Mouse (Mus musculus) urinary bladder, adult 18-20 months (tissue): ENCODE measurements around the gene Hdac11.

Experiments
- DNase-seq, 2 experiments: peaks; one replicate each; pipeline ENCODE4 v3.0.0; 2022; ENCODE audit warnings: low spot score in 2 of 2, mixed read lengths in 2 of 2

The Hdac11 gene

DNA sequence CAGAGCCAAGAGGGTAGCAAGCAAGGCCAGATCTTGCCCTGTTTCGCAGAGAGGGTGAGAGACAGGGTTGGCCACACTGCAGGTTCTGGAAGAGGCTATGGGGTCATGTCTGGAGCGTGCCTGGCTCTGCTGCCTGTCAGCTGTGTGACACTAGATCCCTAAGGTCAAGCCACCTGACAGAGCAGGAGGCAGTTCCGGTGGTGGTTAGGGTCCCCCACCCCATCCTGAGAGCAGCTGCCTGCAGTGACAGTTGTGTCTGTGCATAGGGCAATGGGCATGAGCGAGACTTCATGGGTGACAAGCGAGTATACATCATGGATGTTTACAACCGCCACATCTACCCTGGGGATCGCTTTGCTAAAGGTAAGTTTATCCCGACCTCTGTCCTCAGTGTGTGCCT lies 12.7 kb downstream of the Hdac11 start:
- DNase-seq, result no peak

DNA sequence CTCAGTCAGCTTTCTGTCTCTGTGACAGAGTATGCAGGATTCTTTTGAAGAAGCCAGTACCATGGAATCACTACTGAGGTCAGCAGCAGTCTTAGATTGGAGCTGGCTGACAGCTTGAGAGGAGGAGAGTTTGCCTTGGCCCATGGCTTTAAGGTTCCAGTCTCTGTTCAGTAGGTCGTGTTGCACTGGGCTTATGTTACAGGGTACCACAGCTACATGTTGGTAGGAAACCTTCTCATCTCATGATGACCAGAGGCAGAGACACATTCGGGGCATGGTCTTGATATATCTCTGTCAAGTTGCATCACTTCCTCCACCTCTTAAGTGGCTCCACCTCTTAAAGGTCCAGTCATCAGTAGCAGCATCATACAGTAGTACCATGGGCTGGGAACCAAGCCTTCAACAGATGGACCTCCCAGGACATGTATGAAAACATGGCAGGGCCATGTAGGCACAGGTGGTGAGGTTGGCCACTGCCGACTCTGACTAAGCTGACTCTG lies 15.0 kb downstream of the Hdac11 start:
- no peak for DNase-seq

GRCm38 (mm10) chr6:91172381-91172780 lies 15.9 kb downstream of the Hdac11 start:
- no peak for DNase-seq

DNA sequence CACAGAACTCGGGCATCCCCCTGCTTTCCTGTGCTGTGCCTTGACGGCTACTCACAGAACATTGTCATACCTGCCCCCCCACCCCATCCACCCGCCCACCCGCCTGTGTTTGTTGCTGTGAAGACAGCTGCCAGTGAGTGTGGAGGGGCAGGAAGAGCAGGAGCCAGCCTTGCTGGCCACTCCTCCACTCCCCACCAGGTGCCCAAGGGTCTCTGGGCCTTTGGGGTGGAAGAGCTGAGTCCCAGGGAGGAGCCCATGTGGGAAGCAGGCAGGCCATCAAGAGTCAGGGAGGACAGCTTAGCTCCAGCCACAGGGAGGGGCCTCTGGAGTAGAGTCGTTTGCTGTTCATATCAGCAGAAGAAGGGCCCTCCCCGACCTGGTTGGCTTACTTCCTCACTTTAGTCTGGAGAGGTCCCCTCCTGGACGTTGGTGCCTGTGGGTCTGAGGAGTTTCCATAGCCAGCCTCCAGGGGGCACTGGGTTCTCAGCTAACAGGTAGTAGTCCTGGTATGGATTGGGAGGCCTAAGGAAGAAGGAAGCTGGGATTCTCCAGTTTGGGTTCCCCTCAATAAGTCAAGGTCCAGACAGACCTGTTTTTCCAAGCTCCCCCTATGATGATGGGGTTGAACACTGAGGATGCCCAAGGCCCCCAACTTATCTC lies 16.9 kb downstream of the Hdac11 start:
- peak in 1 of 2 experiments; percentile 27 for DNase-seq

DNA sequence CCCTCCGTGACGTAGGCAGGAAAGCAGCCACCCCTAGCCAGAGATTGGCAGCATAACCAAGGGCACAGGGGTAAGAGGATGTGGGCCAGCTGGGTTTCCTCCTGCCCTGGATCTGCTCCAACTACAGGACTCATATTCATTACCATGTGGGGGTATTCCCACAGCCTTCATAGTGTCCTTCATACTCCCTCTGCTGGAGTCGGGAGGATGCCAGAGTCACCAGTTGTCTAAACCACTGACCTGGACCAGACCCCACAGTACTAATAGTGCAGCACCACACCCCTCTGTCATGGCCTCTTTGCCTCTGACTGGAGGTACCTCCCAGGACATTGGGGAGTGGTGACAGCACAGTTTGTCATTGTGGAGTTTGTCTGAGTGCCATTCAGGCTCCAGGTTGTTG lies 17.7 kb downstream of the Hdac11 start:
- no peak for DNase-seq

GRCm38 (mm10) chr6:91180767-91181171 lies 24.3 kb downstream of the Hdac11 start:
- DNase-seq, result no peak

- DNase-seq, result peak in 1 of 2 experiments; percentile 31
Observed at GRCm38 (mm10) chr6:91181320-91181719, 24.9 kb downstream of the Hdac11 start.

DNA sequence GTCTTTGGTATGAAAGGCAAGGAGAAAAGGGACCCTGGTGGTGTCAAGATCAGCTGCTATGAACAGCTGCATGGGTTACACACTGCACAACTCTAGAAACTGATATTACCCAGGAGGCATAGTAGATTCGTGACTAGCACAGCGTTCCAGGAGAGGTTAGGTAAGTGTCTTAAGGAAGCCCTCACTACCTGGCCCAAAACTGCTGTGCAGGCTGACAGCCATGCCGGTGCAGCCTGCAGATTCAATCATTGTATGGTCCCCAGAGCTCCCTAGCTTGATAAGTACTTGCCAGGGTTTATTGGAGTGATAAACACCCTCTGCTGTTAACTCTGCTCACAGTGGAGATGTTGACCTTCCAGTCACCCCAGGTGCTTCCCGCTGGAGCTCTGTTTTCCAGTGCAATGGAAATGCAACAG lies 25.6 kb downstream of the Hdac11 start:
- DNase-seq, result no peak

- no peak for DNase-seq
Observed at GRCm38 (mm10) chr6:91183041-91183440, 26.6 kb downstream of the Hdac11 start.

DNA sequence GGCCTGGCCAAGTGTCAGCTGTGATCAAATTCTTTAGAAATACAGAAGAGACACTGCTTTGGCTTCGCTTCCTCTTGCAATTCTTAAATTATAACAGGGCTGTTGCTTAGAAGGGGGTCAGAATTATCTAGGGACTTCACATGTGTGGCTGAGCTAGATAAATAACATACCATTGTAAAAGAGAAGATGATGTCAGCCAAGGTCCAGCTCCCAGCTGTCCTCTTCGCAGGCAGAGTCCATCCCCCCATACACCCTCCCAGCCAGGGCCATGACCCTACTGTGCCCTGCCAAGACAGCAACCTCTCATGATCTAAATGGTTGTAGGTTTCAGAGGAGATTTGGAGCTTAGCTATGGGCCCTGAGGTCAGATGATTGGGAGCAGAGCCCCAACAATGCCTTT lies 27.5 kb downstream of the Hdac11 start:
- no peak for DNase-seq

DNA sequence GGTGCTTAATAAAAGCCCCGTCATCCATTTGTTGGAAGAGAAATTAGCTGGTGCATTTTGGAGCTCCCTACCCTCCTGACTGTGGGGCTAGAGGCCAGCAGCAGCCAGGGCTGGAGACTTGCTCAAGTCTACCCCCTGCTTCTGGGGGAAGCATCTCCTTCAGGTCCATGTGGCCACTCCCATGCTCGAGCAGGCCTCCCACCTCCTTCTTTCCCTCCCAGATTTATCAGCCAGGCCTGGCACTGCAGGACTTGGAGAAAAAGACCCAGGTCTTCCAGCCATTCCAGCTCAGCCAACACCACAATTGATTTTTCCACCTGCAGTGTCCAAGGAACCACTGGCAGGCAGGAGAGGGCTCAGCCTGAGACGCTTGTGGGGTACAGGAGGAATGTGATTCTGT lies 28.3 kb downstream of the Hdac11 start:
- no peak for DNase-seq

DNA sequence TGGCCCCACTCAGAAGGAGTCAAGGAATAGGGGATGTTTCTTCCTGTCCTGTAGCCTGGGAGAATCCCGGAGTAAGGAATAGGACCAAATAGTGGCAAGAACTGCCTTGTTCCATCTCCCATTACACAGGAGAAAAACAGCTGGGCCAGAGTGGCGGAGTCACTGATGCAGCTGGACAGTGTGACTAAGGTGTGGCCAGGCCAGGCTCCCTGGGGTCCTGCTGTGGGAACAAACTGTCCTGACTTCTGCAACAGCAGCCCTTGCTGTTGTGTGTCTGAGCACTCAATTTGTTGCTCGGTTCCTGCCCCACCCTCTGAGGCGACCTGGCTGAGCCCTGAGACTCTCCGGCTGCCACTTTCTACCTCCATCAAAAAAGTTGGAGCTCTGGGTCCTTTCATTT lies 29.0 kb downstream of the Hdac11 start:
- DNase-seq, result no peak

GRCm38 (mm10) chr6:91186161-91186931 lies 29.9 kb downstream of the Hdac11 start:
- no peak for DNase-seq

DNA sequence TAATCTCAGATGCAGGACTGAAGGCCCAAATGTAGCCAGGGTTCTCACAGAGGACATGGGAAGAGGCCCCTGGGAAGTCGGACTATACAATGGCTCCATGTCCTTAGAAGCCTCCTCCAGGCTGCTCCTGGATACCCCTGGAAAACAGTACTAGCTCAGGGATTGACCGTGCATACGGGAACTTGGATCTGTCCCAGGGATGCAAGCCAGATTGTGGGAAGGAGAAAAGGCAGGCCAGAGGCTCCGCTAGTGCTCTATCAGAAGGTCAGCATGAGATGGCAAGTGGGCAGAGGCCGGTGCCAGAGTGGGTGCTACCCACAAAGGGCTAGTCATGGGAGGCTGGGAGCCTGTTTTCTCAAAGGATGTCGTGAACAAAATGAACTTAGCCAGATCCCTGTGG lies 30.5 kb downstream of the Hdac11 start:
- DNase-seq, result no peak

GRCm38 (mm10) chr6:91187871-91188270 lies 31.4 kb downstream of the Hdac11 start:
- DNase-seq, result no peak

GRCm38 (mm10) chr6:91189971-91190370 lies 33.5 kb downstream of the Hdac11 start:
- DNase-seq, result no peak

GRCm38 (mm10) chr6:91191465-91191864 lies 35.0 kb downstream of the Hdac11 start:
- no peak for DNase-seq

GRCm38 (mm10) chr6:91192421-91192820 lies 36.0 kb downstream of the Hdac11 start:
- DNase-seq, result no peak

- no peak for DNase-seq
Observed at GRCm38 (mm10) chr6:91192851-91193545, 36.5 kb downstream of the Hdac11 start.

DNA sequence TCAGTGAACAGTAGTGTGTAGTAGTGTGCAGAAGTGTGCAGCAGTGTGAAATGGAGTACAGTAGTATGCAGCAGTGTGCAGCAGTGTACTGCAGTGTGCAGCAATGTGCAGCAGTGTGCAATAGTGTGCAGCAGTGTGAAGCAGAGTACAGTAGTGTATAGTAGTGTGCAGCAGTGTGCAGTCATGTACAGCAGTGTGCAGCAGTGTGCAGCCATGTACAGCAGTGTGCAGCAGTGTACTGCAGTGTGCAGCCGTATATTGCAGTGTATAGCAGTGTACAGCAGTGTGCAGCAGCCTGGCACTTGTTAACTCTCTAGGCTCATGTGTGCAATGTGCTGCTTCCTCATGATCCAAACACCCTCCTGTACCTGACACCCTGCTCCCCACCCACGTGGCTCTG lies 42.0 kb downstream of the Hdac11 start:
- DNase-seq, result no peak

GRCm38 (mm10) chr6:91200429-91201188 lies 44.1 kb downstream of the Hdac11 start:
- DNase-seq, result no peak

DNA sequence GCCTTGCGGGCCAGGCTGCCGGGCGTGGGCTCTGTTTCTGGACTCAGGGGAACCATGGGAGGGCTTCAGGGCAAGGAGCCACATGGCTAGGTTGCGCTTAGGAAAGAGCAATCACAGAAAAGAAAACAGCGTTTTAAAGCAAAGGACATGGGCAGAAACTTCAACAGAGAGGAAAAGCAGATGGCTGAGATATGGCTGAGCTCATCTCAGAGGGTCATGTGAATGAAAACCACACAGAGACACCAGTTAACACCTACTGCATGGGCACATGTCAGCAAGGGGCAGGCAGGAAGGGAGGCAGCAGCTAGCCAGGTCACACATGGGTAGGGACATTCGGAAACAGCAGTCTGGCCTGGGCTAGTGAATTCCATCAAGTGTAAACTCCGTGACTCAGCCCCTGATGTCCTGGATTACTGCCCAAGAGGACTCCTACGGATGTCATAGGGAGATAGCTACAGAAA lies 45.4 kb downstream of the Hdac11 start:
- no peak for DNase-seq
